Mouse (Mus musculus) heart, embryonic 16.5 days (tissue): ENCODE data around the gene Tes3-ps. TPM values are rescaled to one million over a fixed set of nuclear protein-coding genes. Genes with fewer than 3 reads are reported as not detected.

ENCODE experiments used
- ATAC-seq: fragments of 200-750 bp; cut with Nextera tagmentation; replicated peaks from 2 replicates; pipeline ENCODE4 v1.8.0; 2017; ENCODE audit warnings: moderate number of reproducible peaks; ENCODE audit not compliant: insufficient read depth, low FRiP score; ENCODE audit errors: extremely low read depth
- H3K27ac ChIP-seq: fragments of 300-500 bp; sonication (generic); 2 replicates; pipeline ENCODE4 v1.5.1; 2014; ENCODE audit warnings: mild to moderate bottlenecking, low read length, control low read depth, moderate library complexity
- H3K27me3 ChIP-seq: fragments of 300-500 bp; sonication (generic); 2 replicates; pipeline ENCODE4 v1.6.1; 2014; ENCODE audit warnings: low read length, mixed read lengths; ENCODE audit not compliant: control insufficient read depth, insufficient read depth
- H3K36me3 ChIP-seq: fragments of 300-500 bp; sonication (generic); 2 replicates; pipeline ENCODE4 v1.6.1; 2014; ENCODE audit not compliant: control insufficient read depth, insufficient read depth
- H3K4me1 ChIP-seq: fragments of 300-500 bp; sonication (generic); 2 replicates; pipeline ENCODE4 v1.6.1; 2014; ENCODE audit warnings: low read length, mixed read lengths; ENCODE audit not compliant: control insufficient read depth, insufficient read depth
- H3K4me2 ChIP-seq: fragments of 300-500 bp; sonication (generic); 2 replicates; pipeline ENCODE4 v1.6.1; 2014; ENCODE audit warnings: low read depth, mild to moderate bottlenecking, control low read depth, low read length
- H3K4me3 ChIP-seq: fragments of 300-500 bp; sonication (generic); 2 replicates; pipeline ENCODE4 v1.5.1; 2014; ENCODE audit warnings: mild to moderate bottlenecking, control low read depth, low read length
- H3K9ac ChIP-seq: fragments of 300-500 bp; sonication (generic); 2 replicates; pipeline ENCODE4 v1.6.1; 2014; ENCODE audit warnings: low read length, control low read depth
- H3K9me3 ChIP-seq: fragments of 300-500 bp; sonication (generic); replicated peaks from 2 replicates; pipeline ENCODE4 v1.6.1; 2016; ENCODE audit warnings: low read length; ENCODE audit not compliant: control insufficient read depth
- WGBS: fragments of 180-500 bp; shearing (Covaris S2); extraction: QIAGEN DNeasy Blood & Tissue Kit; methylation state at CpG from one replicate; pipeline ENCODE4 v1.1.7; 2014; 5-methylcytosine and 5-hydroxymethylcytosine counted together
- polyA plus RNA-seq: library from polyadenylated mRNA; unstranded; fragments of >200 nt; fragmentation: Nextera tagmentation; extraction: Ambion mirVana; gene quantifications from 2 replicates; pipeline ENCODE4 v1.2.1, GENCODE M21; 2015

The Tes3-ps gene
- 0.74 and 1.1 TPM in 2 replicates for polyA plus RNA-seq

- no peaks in the 10 kb centered on the region for H3K27me3 ChIP-seq
- H3K36me3 ChIP-seq = no peaks in the 10 kb centered on the region
- H3K4me2 ChIP-seq = no peak within 1 kb of the TSS
- H3K9me3 ChIP-seq = no peaks in the 10 kb centered on the region
- H3K4me3 ChIP-seq = no peak within 1 kb of the TSS
- ATAC-seq = no peak; the same call in 1 of the 2 replicates
- H3K9ac ChIP-seq = no peak within 1 kb of the TSS
- WGBS = 40% methylated on average over 6 of the region's 6 CpGs
- peaks cover 13% of the 10 kb centered on the region for H3K4me1 ChIP-seq
- H3K27ac ChIP-seq = peak within 1 kb of the TSS; percentile 59; the same call in 1 of the 2 replicates
These were observed at the start of gene Tes3-ps for GRCm38 (mm10) chr13:49492376-49493368. Gene Tes3-ps (plus strand): TSS chr13:49493318.

GRCm38 (mm10) chr13:49444451-49444850 lies 48.7 kb upstream of the Tes3-ps start:
- no peak overlapping the region for H3K27ac ChIP-seq
- no peaks in the 10 kb centered on the region for H3K9me3 ChIP-seq
- no peaks in the 10 kb centered on the region for H3K4me1 ChIP-seq
- no peak overlapping the region for H3K4me3 ChIP-seq
- no peak overlapping the region for H3K4me2 ChIP-seq
- no peak for ATAC-seq
- H3K27me3 ChIP-seq = no peaks in the 10 kb centered on the region
- 92% methylated on average over 6 of the region's 6 CpGs for WGBS
- H3K36me3 ChIP-seq = peaks cover 11% of the 10 kb centered on the region; the same call in 1 of the 2 replicates
- H3K9ac ChIP-seq = no peak overlapping the region

- Histone ChIP-seq H3K4me2 (no peak overlapping the region), H3K27me3 (no peaks in the 10 kb centered on the region), H3K36me3 (peaks cover 18% of the 10 kb centered on the region), H3K9me3 (no peaks in the 10 kb centered on the region), H3K4me1 (no peaks in the 10 kb centered on the region), H3K9ac (no peak overlapping the region), H3K4me3 (no peak overlapping the region), H3K27ac (no peak overlapping the region)
- 34% methylated on average over 5 of the region's 5 CpGs for WGBS
- peak; percentile 80 for ATAC-seq
These were observed 43.8 kb upstream of the Tes3-ps start for GRCm38 (mm10) chr13:49449318-49449749.

GRCm38 (mm10) chr13:49460276-49460675 lies 32.8 kb upstream of the Tes3-ps start:
- WGBS = 80% methylated on average over 4 of the region's 4 CpGs
- Histone ChIP-seq H3K27me3 (no peaks in the 10 kb centered on the region), H3K4me2 (no peak overlapping the region), H3K9ac (no peak overlapping the region), H3K9me3 (no peaks in the 10 kb centered on the region), H3K27ac (peak overlapping the region; percentile 54), H3K4me3 (no peak overlapping the region), H3K4me1 (no peaks in the 10 kb centered on the region), H3K36me3 (peaks cover 10% of the 10 kb centered on the region)
- ATAC-seq = no peak

- no peaks in the 10 kb centered on the region for H3K27me3 ChIP-seq
- no peaks in the 10 kb centered on the region for H3K9me3 ChIP-seq
- no peak for ATAC-seq
- H3K9ac ChIP-seq = no peak overlapping the region
- H3K27ac ChIP-seq = peak overlapping the region; percentile 54
- no peak overlapping the region for H3K4me2 ChIP-seq
- H3K4me3 ChIP-seq = no peak overlapping the region
- peaks cover 10% of the 10 kb centered on the region for H3K36me3 ChIP-seq
- no peaks in the 10 kb centered on the region for H3K4me1 ChIP-seq
- 80% methylated on average over 5 of the region's 5 CpGs for WGBS
These were observed 32.3 kb upstream of the Tes3-ps start for GRCm38 (mm10) chr13:49460692-49461414.

- 79% methylated on average over 15 of the region's 15 CpGs for WGBS
- Histone ChIP-seq H3K27me3 (no peaks in the 10 kb centered on the region), H3K4me2 (no peak overlapping the region), H3K36me3 (peaks cover 10% of the 10 kb centered on the region), H3K4me3 (no peak overlapping the region), H3K9me3 (no peaks in the 10 kb centered on the region), H3K27ac (no peak overlapping the region; the same call in none of the 2 replicates), H3K9ac (no peak overlapping the region), H3K4me1 (no peaks in the 10 kb centered on the region)
- ATAC-seq = 0 out of 2 replicates have a peak, but pooled peaks have one; percentile 28
These were observed 31.5 kb upstream of the Tes3-ps start for GRCm38 (mm10) chr13:49461458-49462132.

GRCm38 (mm10) chr13:49462921-49463320 lies 30.2 kb upstream of the Tes3-ps start:
- H3K27ac ChIP-seq = no peak overlapping the region
- ATAC-seq = no peak
- H3K4me1 ChIP-seq = no peaks in the 10 kb centered on the region
- no peak overlapping the region for H3K9ac ChIP-seq
- peaks cover 10% of the 10 kb centered on the region for H3K36me3 ChIP-seq
- H3K9me3 ChIP-seq = no peaks in the 10 kb centered on the region
- H3K4me2 ChIP-seq = no peak overlapping the region
- H3K27me3 ChIP-seq = no peaks in the 10 kb centered on the region
- WGBS = 94% methylated on average over 2 of the region's 2 CpGs
- H3K4me3 ChIP-seq = no peak overlapping the region

GRCm38 (mm10) chr13:49465875-49466274 lies 27.2 kb upstream of the Tes3-ps start:
- Histone ChIP-seq H3K36me3 (peaks cover 10% of the 10 kb centered on the region), H3K4me2 (no peak overlapping the region), H3K27ac (no peak overlapping the region), H3K9me3 (no peaks in the 10 kb centered on the region), H3K9ac (no peak overlapping the region), H3K27me3 (no peaks in the 10 kb centered on the region), H3K4me3 (no peak overlapping the region), H3K4me1 (peaks cover 5% of the 10 kb centered on the region; the same call in 1 of the 2 replicates)
- WGBS = 87% methylated on average over 4 of the region's 4 CpGs
- no peak for ATAC-seq
